Mouse (Mus musculus) left cerebral cortex, adult 18-20 months (tissue): ENCODE measurements around the gene Gm17571. TPM values are rescaled to one million over a fixed set of nuclear protein-coding genes. Genes with fewer than 3 reads are reported as not detected.
A peak's percentile ranks its signal among the peaks of the same experiment; 100 is the strongest.

Experiments
- DNase-seq, 2 experiments: peaks; one replicate each; pipeline ENCODE4 v3.0.0; 2021 to 2022; ENCODE audit warnings: low spot score in 2 of 2, mixed read lengths in 1 of 2
- total RNA-seq, 2 experiments: library from RNA; stranded (reverse); gene quantifications; 2 replicates each; pipeline ENCODE4 v1.2.3; 2021

The Gm17571 gene
- total RNA-seq, 2 experiments from 2014 or later: not detected

DNA sequence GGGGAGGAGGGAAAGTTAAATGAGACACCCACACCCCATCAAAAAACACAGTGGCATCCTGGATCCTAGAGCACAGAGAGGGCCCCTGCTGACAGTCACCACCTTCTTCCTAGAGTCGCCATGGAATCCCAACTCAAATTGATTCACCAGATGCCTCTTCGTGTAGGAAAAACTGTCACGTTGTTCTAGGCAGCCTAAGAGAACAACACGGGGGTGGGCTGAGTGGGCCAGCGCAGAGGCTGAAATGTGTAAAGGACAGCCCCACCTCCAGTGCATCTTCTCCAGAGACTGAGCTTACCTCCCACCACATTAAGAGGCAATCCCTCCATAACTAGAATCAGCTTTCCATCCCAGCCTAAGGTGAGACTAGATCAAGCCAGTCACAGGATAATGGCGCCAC, 11.2 kb upstream of the Gm17571 start:
- DNase-seq: peak; percentile 6 to 30

- no peak for DNase-seq
These were observed 8.7 kb upstream of the Gm17571 start for GRCm38 (mm10) chr9:13455231-13455630.

DNA sequence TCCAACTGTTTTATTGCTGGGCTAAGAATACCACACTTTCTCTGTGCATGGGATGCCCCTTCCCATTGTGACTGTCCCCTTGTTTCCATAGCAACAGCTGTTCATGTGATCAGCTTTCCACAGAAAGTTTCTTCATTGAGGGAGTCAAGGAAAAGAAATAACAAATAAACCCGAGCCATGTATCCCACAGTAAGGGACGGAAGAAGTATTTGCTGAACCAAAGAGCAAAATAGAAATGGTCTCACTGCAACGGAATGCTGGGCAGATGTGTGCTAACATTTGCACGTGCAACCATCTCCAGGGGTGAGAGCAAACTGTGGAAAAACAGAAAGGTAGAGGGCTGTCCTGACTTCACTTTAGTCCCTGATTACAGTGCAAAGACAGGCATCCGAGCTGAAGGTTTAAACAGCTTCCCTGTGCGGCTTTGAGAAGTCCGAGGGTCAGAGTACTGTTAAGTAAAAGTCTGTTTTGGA, 8.1 kb upstream of the Gm17571 start:
- DNase-seq: no peak

GRCm38 (mm10) chr9:13448716-13449115, 2.2 kb upstream of the Gm17571 start:
- DNase-seq: no peak

DNA sequence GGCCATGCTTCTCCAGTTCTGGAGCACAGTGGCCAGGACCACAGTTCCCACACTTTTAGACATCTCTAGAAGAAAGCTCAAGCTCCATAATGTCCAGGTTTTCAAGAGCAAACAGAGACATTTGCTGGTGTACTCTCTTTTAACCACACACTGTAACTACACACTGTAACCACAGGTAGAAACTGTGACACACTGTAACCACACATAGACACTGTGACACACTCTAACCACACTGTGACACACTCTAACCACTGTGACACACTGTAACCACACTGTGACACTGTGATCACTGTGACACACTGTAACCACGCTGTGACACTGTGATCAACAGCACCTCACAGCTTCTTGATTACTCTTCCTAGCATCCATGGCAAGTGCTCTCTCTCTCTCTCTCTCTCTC, 317 bp downstream of the Gm17571 start:
- no peak for DNase-seq

DNA sequence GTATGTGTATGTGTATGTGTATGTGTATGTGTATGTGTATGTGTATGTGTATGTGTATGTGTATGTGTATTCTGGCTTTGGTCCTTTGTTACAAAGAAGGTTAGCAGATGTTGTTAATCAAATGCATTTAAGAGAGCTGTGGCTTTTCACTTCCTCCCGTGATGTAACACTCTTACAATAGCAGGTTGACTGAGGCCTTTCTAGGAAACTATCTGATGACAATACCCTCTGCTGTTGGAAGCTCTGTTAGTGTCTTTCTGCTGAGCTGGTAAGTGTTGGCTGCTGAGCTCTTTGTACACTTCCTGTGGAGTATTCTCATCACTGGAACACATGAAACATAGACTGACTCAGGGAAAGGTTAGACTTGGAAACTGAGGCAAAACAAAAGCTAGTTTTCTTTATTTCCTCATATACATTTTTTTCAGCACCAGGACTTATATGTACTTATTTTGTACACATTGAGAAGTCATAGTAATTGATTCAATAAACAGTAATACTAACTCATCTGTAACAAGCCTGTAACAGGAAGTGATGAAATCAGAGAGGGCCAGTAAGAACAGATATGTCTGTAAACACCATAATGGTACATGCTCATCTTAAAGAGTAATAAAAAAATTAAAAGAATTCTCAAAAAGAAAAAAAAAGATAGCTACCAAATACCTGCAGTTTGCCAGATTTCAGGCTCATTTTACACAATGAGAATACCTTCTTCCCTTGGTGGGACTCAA, 2.9 kb downstream of the Gm17571 start:
- no peak for DNase-seq

DNA sequence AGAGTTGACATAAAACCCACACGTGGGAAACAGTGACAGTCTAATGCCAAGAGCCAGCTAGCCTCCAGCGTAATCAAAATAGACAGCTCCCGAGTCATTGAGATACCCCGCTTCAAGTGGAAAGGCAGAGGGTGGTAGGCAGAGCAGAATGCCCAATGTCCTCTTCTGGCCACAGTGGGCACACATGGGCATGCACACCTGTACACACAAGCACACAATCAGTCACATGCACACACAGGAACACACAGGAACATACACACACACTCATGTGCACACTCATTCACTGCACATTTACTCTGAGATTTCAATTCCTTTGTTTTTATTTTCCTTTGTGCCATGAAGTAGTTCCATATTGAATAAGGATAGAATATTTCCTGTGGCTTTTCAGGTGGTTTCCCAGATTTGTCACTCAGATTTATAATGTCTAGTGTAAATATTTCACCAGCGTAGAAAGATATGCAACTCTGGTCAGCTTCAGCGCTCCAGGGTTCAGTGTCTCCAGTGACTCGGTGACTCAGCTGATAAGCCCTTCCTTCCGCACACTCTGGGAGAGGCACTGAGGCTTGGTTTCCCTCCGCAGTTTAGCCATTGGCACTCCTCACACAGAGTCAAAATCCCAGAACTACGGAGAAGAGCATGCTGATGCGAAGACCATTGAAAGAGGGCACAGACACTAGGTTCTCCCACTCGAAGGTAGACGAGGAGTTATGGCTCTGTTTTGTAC, 4.4 kb downstream of the Gm17571 start:
- no peak for DNase-seq

DNA sequence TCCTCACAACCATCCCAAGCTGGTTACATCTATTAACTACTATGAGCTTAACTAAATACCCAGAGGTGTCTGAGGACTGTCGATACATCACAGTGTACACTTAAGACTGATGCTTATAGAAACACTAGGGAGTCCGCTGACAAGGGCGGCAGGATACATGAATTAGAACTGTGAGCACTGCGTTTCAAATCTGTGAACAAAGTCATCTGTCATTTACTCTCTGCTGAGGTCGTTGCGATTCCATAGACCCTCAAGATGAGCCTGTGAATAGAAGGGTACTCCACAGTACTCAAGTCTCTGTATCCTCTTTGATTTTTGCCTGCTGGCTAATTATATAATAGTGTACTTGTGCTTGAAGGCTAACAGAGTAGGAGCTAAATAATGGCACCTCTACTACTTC, 5.6 kb downstream of the Gm17571 start:
- no peak for DNase-seq

GRCm38 (mm10) chr9:13433501-13434090, 13.0 kb downstream of the Gm17571 start:
- DNase-seq: no peak

GRCm38 (mm10) chr9:13431646-13432045, 14.9 kb downstream of the Gm17571 start:
- DNase-seq: no peak

- DNase-seq: no peak
These were observed 15.8 kb downstream of the Gm17571 start for GRCm38 (mm10) chr9:13430744-13431143.

GRCm38 (mm10) chr9:13430302-13430701, 16.3 kb downstream of the Gm17571 start:
- no peak for DNase-seq

GRCm38 (mm10) chr9:13429477-13430125, 17.0 kb downstream of the Gm17571 start:
- DNase-seq: no peak

GRCm38 (mm10) chr9:13425031-13425940, 21.3 kb downstream of the Gm17571 start:
- DNase-seq: peak; percentile 20 to 34

GRCm38 (mm10) chr9:13414230-13414766, 32.3 kb downstream of the Gm17571 start:
- no peak for DNase-seq

Other genes with a start within 250 kb of the Gm17571 start
- gene Jrkl, start 200.9 kb downstream of the Gm17571 start, total RNA-seq: 1 to 10 TPM; 8.6 to 9.9 TPM
- 10 to 100 TPM; 18.7 to 20.2 TPM for gene Ccdc82, start 199.8 kb downstream of the Gm17571 start, total RNA-seq
- 1 to 10 TPM; 6.1 to 6.6 TPM for gene Maml2, start 148.8 kb downstream of the Gm17571 start, total RNA-seq